Mouse (Mus musculus) forebrain, embryonic 16.5 days (tissue): Measurements from ENCODE around the gene Cysltr2. TPM values are rescaled to one million over a fixed set of nuclear protein-coding genes. Genes with fewer than 3 reads are reported as not detected.

Source experiments
- ATAC-seq: fragments of 200-750 bp; cut with Nextera tagmentation; 2 replicates; pipeline ENCODE4 v1.8.0; 2017; ENCODE audit warnings: mild to moderate bottlenecking, moderate library complexity
- H3K27ac ChIP-seq: fragments of 300-500 bp; sonication (generic); 2 replicates; pipeline ENCODE4 v1.5.1; 2014; ENCODE audit warnings: low read length, control low read depth
- H3K27me3 ChIP-seq: fragments of 300-500 bp; sonication (generic); replicated peaks from 2 replicates; pipeline ENCODE4 v1.6.1; 2014; ENCODE audit warnings: low read length; ENCODE audit not compliant: control insufficient read depth, insufficient read depth
- H3K36me3 ChIP-seq: fragments of 300-500 bp; sonication (generic); 2 replicates; pipeline ENCODE4 v1.6.1; 2014; ENCODE audit not compliant: control insufficient read depth, insufficient read depth
- H3K4me1 ChIP-seq: fragments of 300-500 bp; sonication (generic); replicated peaks from 2 replicates; pipeline ENCODE4 v1.6.1; 2014; ENCODE audit warnings: low read length; ENCODE audit not compliant: control insufficient read depth, insufficient read depth
- H3K4me2 ChIP-seq: fragments of 300-500 bp; sonication (generic); 2 replicates; pipeline ENCODE4 v1.6.1; 2014; ENCODE audit warnings: mild to moderate bottlenecking, low read length, control low read depth
- H3K4me3 ChIP-seq: fragments of 300-500 bp; sonication (generic); replicated peaks from 2 replicates; pipeline ENCODE4 v1.5.1; 2014; ENCODE audit warnings: mild to moderate bottlenecking, low read length, control low read depth
- H3K9ac ChIP-seq: fragments of 300-500 bp; sonication (generic); replicated peaks from 2 replicates; pipeline ENCODE4 v1.6.1; 2014; ENCODE audit warnings: low read depth, low read length, control low read depth
- H3K9me3 ChIP-seq: fragments of 300-500 bp; sonication (generic); 2 replicates; pipeline ENCODE4 v1.6.1; 2016; ENCODE audit warnings: low read length; ENCODE audit not compliant: control insufficient read depth
- WGBS: fragments of 180-500 bp; shearing (Covaris S2); extraction: QIAGEN DNeasy Blood & Tissue Kit; methylation state at CpG from one replicate; pipeline ENCODE4 v1.1.7; 2014; 5-methylcytosine and 5-hydroxymethylcytosine counted together
- polyA plus RNA-seq: library from polyadenylated mRNA; unstranded; fragments of >200 nt; fragmentation: Nextera tagmentation; extraction: Ambion mirVana; gene quantifications from 2 replicates; pipeline ENCODE4 v1.2.1, GENCODE M21; 2015

Gene Cysltr2
- polyA plus RNA-seq: 0.24 TPM in 1 of 2 replicates, not detected in the other

- no peak for ATAC-seq
- WGBS: 63% methylated on average over 6 of the region's 6 CpGs
- H3K4me3 ChIP-seq: no peak within 1 kb of the TSS
- no peaks in the 10 kb centered on the region for H3K36me3 ChIP-seq
- no peaks in the 10 kb centered on the region for H3K4me1 ChIP-seq
- H3K27ac ChIP-seq: no peak within 1 kb of the TSS
- no peaks in the 10 kb centered on the region for H3K27me3 ChIP-seq
- no peaks in the 10 kb centered on the region for H3K9me3 ChIP-seq
- no peak within 1 kb of the TSS for H3K4me2 ChIP-seq
- no peak within 1 kb of the TSS for H3K9ac ChIP-seq
Measured at GRCm38 (mm10) chr14:73048937-73049336, at the start of gene Cysltr2. Cysltr2 (minus strand) TSS chr14:73049114.

GRCm38 (mm10) chr14:73094802-73095550 is 46.1 kb upstream of the Cysltr2 start:
- Histone ChIP-seq H3K27ac (no peak overlapping the region), H3K4me3 (no peak overlapping the region), H3K9me3 (no peaks in the 10 kb centered on the region), H3K4me1 (no peaks in the 10 kb centered on the region), H3K4me2 (no peak overlapping the region), H3K36me3 (no peaks in the 10 kb centered on the region), H3K9ac (no peak overlapping the region), H3K27me3 (no peaks in the 10 kb centered on the region)
- WGBS: 70% methylated on average over 13 of the region's 13 CpGs
- no peak for ATAC-seq

- Histone ChIP-seq H3K36me3 (no peaks in the 10 kb centered on the region), H3K9ac (no peak overlapping the region), H3K9me3 (no peaks in the 10 kb centered on the region), H3K27me3 (no peaks in the 10 kb centered on the region), H3K27ac (no peak overlapping the region), H3K4me3 (no peak overlapping the region), H3K4me1 (no peaks in the 10 kb centered on the region), H3K4me2 (no peak overlapping the region)
- 91% methylated on average over 3 of the region's 3 CpGs for WGBS
- ATAC-seq: no peak
Measured at GRCm38 (mm10) chr14:73092871-73093270, 44.0 kb upstream of the Cysltr2 start.

- Histone ChIP-seq H3K4me2 (no peak overlapping the region), H3K27me3 (no peaks in the 10 kb centered on the region), H3K36me3 (no peaks in the 10 kb centered on the region), H3K9me3 (no peaks in the 10 kb centered on the region), H3K4me1 (no peaks in the 10 kb centered on the region), H3K4me3 (no peak overlapping the region), H3K9ac (no peak overlapping the region), H3K27ac (no peak overlapping the region)
- WGBS: 96% methylated on average over 1 of the region's 1 CpGs
- ATAC-seq: no peak
Measured at GRCm38 (mm10) chr14:73088224-73088623, 39.3 kb upstream of the Cysltr2 start.

GRCm38 (mm10) chr14:73087746-73088145 is 38.8 kb upstream of the Cysltr2 start:
- H3K27me3 ChIP-seq: no peaks in the 10 kb centered on the region

GRCm38 (mm10) chr14:73087247-73087646 is 38.3 kb upstream of the Cysltr2 start:
- ATAC-seq: no peak
- Histone ChIP-seq H3K27me3 (no peaks in the 10 kb centered on the region), H3K36me3 (no peaks in the 10 kb centered on the region), H3K4me2 (no peak overlapping the region), H3K4me3 (no peak overlapping the region), H3K9ac (no peak overlapping the region), H3K27ac (no peak overlapping the region), H3K9me3 (no peaks in the 10 kb centered on the region), H3K4me1 (no peaks in the 10 kb centered on the region)
- WGBS: 88% methylated on average over 5 of the region's 5 CpGs

More at GRCm38 (mm10) chr14:73087746-73088145, 38.8 kb upstream of the Cysltr2 start:
- Histone ChIP-seq H3K4me3 (no peak overlapping the region), H3K27ac (no peak overlapping the region), H3K4me2 (no peak overlapping the region), H3K9me3 (no peaks in the 10 kb centered on the region), H3K4me1 (no peaks in the 10 kb centered on the region), H3K9ac (no peak overlapping the region), H3K36me3 (no peaks in the 10 kb centered on the region)
- ATAC-seq: no peak
- 86% methylated on average over 5 of the region's 5 CpGs for WGBS

GRCm38 (mm10) chr14:73086425-73086824 is 37.5 kb upstream of the Cysltr2 start:
- ATAC-seq: no peak
- H3K36me3 ChIP-seq: no peaks in the 10 kb centered on the region
- WGBS: 62% methylated on average over 3 of the region's 3 CpGs
- no peaks in the 10 kb centered on the region for H3K9me3 ChIP-seq
- no peak overlapping the region for H3K4me3 ChIP-seq
- H3K27me3 ChIP-seq: no peaks in the 10 kb centered on the region
- H3K27ac ChIP-seq: no peak overlapping the region
- H3K4me1 ChIP-seq: no peaks in the 10 kb centered on the region
- H3K4me2 ChIP-seq: no peak overlapping the region
- H3K9ac ChIP-seq: no peak overlapping the region

- Histone ChIP-seq H3K27ac (no peak overlapping the region), H3K27me3 (no peaks in the 10 kb centered on the region), H3K4me3 (no peak overlapping the region), H3K9me3 (no peaks in the 10 kb centered on the region), H3K4me2 (no peak overlapping the region), H3K36me3 (no peaks in the 10 kb centered on the region), H3K9ac (no peak overlapping the region), H3K4me1 (no peaks in the 10 kb centered on the region)
- ATAC-seq: no peak
- WGBS: 90% methylated on average over 2 of the region's 2 CpGs
Measured at GRCm38 (mm10) chr14:73083563-73083962, 34.6 kb upstream of the Cysltr2 start.

GRCm38 (mm10) chr14:73064460-73064859 is 15.5 kb upstream of the Cysltr2 start:
- Histone ChIP-seq H3K9me3 (no peaks in the 10 kb centered on the region), H3K4me2 (no peak overlapping the region), H3K27ac (no peak overlapping the region), H3K36me3 (no peaks in the 10 kb centered on the region), H3K9ac (no peak overlapping the region), H3K4me1 (no peaks in the 10 kb centered on the region), H3K27me3 (no peaks in the 10 kb centered on the region), H3K4me3 (no peak overlapping the region)
- ATAC-seq: no peak
- 77% methylated on average over 7 of the region's 7 CpGs for WGBS
